Mouse (Mus musculus): ENCODE results near the gene Grcc10. TPM values are rescaled to one million over a fixed set of nuclear protein-coding genes. Genes with fewer than 3 reads are reported as not detected.

The Grcc10 gene
- polyA plus RNA-seq, 1 experiment from 2014 or later = 509 TPM

DNA sequence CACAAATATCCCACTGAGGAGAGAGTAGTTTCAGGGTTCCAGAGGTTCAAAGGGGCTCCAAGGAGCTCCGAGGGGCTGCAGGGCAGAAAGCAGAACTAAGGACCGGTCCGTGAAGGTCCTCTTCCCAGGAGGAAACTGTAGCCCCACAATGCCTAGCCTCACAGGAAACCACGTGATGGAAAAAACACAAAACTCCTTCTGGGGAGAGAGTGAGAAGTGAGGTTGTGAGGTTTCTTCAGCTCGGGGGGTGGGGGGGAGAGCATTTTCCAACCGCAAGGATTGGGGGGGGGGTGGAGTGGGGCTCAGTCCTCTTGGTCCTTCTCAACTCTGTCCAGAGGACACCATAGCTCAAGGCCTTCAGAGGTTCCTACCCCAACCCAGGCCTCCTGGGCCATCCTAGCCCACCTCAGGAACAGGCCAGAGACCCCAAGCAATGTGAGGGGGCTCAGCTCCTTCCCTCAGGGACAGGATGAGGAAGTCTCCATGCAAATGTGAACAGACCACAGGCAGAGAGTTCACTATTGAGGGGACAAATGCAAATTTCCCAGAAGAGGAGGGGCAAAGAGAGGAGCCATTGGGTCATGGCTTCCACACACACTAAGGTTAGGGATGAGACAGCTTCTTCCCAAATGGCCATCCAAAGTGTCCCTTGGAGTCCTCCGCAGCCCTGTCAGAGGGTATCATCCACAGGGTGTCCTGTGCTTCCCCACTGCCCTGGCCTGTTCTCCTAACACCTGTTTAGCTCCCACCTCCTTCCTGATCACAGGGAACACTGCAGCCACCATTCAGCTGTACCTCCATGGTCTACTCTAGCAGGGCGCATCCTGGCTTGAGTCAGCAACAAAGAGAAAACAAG is 11.1 kb downstream of the Grcc10 start:
- H3K4me1 ChIP-seq (replicated peaks; ENCODE audit: control insufficient read depth, insufficient read depth, low read length) = no peaks in the 10 kb centered on the region
- 91% methylated on average over 8 of the region's 8 CpGs for WGBS
- H3K4me2 ChIP-seq (ENCODE audit: low read depth, low read length, severe bottlenecking) = no peak overlapping the region
- no peaks in the 10 kb centered on the region for H3K36me3 ChIP-seq (ENCODE audit: control insufficient read depth, insufficient read depth, low read length)
- H3K27ac ChIP-seq (ENCODE audit: low read depth, low read length) = no peak overlapping the region
- no peak for ATAC-seq (replicated peaks; ENCODE audit: low FRiP score)
- H3K9me3 ChIP-seq (ENCODE audit: control insufficient read depth, low read length) = no peaks in the 10 kb centered on the region
- no peaks in the 10 kb centered on the region for H3K27me3 ChIP-seq (ENCODE audit: control insufficient read depth, insufficient read depth, low read length)
- H3K9ac ChIP-seq (ENCODE audit: low read length) = no peak overlapping the region
- DNase-seq (ENCODE audit: low spot score) = no peak
- H3K4me3 ChIP-seq (ENCODE audit: low read depth, low read length) = no peak overlapping the region

DNA sequence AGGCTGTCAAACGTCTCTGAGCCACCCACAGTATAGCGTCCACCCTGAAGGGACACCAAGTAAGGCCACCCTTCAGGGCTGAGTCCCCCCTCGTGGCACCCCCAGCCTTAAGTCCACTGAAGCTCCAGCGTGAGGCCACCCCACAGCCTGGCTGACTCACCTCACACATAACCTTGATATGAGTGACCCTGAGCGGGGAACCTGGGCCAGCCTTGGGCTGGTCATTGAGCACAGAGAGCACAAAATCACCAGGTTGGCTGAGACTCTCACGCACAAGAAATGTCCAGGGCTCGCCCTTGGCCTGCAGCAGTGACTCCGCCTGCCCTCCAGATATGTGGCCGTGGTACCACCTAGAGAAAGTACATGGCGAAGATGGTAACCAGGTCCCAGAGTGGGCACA is 12.6 kb downstream of the Grcc10 start:
- no peaks in the 10 kb centered on the region for H3K4me1 ChIP-seq (replicated peaks; ENCODE audit: control insufficient read depth, insufficient read depth, low read length)
- H3K9ac ChIP-seq (ENCODE audit: low read length) = no peak overlapping the region
- H3K36me3 ChIP-seq (ENCODE audit: control insufficient read depth, insufficient read depth, low read length) = no peaks in the 10 kb centered on the region
- no peaks in the 10 kb centered on the region for H3K27me3 ChIP-seq (ENCODE audit: control insufficient read depth, insufficient read depth, low read length)
- no peak overlapping the region for H3K4me2 ChIP-seq (ENCODE audit: low read depth, low read length, severe bottlenecking)
- no peaks in the 10 kb centered on the region for H3K9me3 ChIP-seq (ENCODE audit: control insufficient read depth, low read length)
- no peak overlapping the region for H3K4me3 ChIP-seq (ENCODE audit: low read depth, low read length)
- no peak for ATAC-seq (replicated peaks; ENCODE audit: low FRiP score)
- 92% methylated on average over 10 of the region's 10 CpGs for WGBS
- no peak for DNase-seq (ENCODE audit: low spot score)
- no peak overlapping the region for H3K27ac ChIP-seq (ENCODE audit: low read depth, low read length)

GRCm38 (mm10) chr6:124724472-124724871 is 16.7 kb downstream of the Grcc10 start:
- 91% methylated on average over 10 of the region's 10 CpGs for WGBS
- no peak for ATAC-seq (replicated peaks; ENCODE audit: low FRiP score)
- no peak overlapping the region for H3K4me3 ChIP-seq (ENCODE audit: low read depth, low read length)

GRCm38 (mm10) chr6:124723541-124723940 is 17.6 kb downstream of the Grcc10 start:
- no peak overlapping the region for H3K4me3 ChIP-seq (ENCODE audit: low read depth, low read length)
- no peak for DNase-seq (ENCODE audit: low spot score)
- 82% methylated on average over 8 of the region's 8 CpGs for WGBS
- no peaks in the 10 kb centered on the region for H3K27me3 ChIP-seq (ENCODE audit: control insufficient read depth, insufficient read depth, low read length)
- H3K27ac ChIP-seq (ENCODE audit: low read depth, low read length) = no peak overlapping the region
- H3K4me2 ChIP-seq (ENCODE audit: low read depth, low read length, severe bottlenecking) = no peak overlapping the region
- H3K4me1 ChIP-seq (replicated peaks; ENCODE audit: control insufficient read depth, insufficient read depth, low read length) = no peaks in the 10 kb centered on the region
- no peak overlapping the region for H3K9ac ChIP-seq (ENCODE audit: low read length)
- no peaks in the 10 kb centered on the region for H3K36me3 ChIP-seq (ENCODE audit: control insufficient read depth, insufficient read depth, low read length)
- H3K9me3 ChIP-seq (ENCODE audit: control insufficient read depth, low read length) = no peaks in the 10 kb centered on the region
- no peak for ATAC-seq (replicated peaks; ENCODE audit: low FRiP score)

More at GRCm38 (mm10) chr6:124724472-124724871, 16.7 kb downstream of the Grcc10 start:
- DNase-seq (ENCODE audit: low spot score) = no peak
- Histone ChIP-seq H3K9ac (ENCODE audit: low read length) (no peak overlapping the region), H3K4me1 (replicated peaks; ENCODE audit: control insufficient read depth, insufficient read depth, low read length) (no peaks in the 10 kb centered on the region), H3K4me2 (ENCODE audit: low read depth, low read length, severe bottlenecking) (no peak overlapping the region), H3K27me3 (ENCODE audit: control insufficient read depth, insufficient read depth, low read length) (no peaks in the 10 kb centered on the region), H3K9me3 (ENCODE audit: control insufficient read depth, low read length) (no peaks in the 10 kb centered on the region), H3K36me3 (ENCODE audit: control insufficient read depth, insufficient read depth, low read length) (no peaks in the 10 kb centered on the region), H3K27ac (ENCODE audit: low read depth, low read length) (no peak overlapping the region)

- no peak overlapping the region for H3K4me3 ChIP-seq (ENCODE audit: low read depth, low read length)
- no peaks in the 10 kb centered on the region for H3K9me3 ChIP-seq (ENCODE audit: control insufficient read depth, low read length)
- ATAC-seq (replicated peaks; ENCODE audit: low FRiP score) (no peak), DNase-seq (ENCODE audit: low spot score) (no peak)
- no peak overlapping the region for H3K9ac ChIP-seq (ENCODE audit: low read length)
- H3K36me3 ChIP-seq (ENCODE audit: control insufficient read depth, insufficient read depth, low read length) = no peaks in the 10 kb centered on the region
- H3K4me2 ChIP-seq (ENCODE audit: low read depth, low read length, severe bottlenecking) = no peak overlapping the region
- WGBS = 87% methylated on average over 6 of the region's 6 CpGs
- H3K4me1 ChIP-seq (replicated peaks; ENCODE audit: control insufficient read depth, insufficient read depth, low read length) = no peaks in the 10 kb centered on the region
- no peaks in the 10 kb centered on the region for H3K27me3 ChIP-seq (ENCODE audit: control insufficient read depth, insufficient read depth, low read length)
- H3K27ac ChIP-seq (ENCODE audit: low read depth, low read length) = no peak overlapping the region
Observed at GRCm38 (mm10) chr6:124722876-124723473, 18.2 kb downstream of the Grcc10 start.

GRCm38 (mm10) chr6:124720904-124721303 is 20.3 kb downstream of the Grcc10 start:
- H3K4me3 ChIP-seq (ENCODE audit: low read depth, low read length) = no peak overlapping the region
- no peak overlapping the region for H3K4me2 ChIP-seq (ENCODE audit: low read depth, low read length, severe bottlenecking)
- peaks cover 5% of the 10 kb centered on the region; the same call in 1 of the 2 replicates for H3K36me3 ChIP-seq (ENCODE audit: control insufficient read depth, insufficient read depth, low read length)
- no peaks in the 10 kb centered on the region for H3K27me3 ChIP-seq (ENCODE audit: control insufficient read depth, insufficient read depth, low read length)
- DNase-seq (ENCODE audit: low spot score) = no peak
- H3K4me1 ChIP-seq (replicated peaks; ENCODE audit: control insufficient read depth, insufficient read depth, low read length) = no peaks in the 10 kb centered on the region
- H3K9me3 ChIP-seq (ENCODE audit: control insufficient read depth, low read length) = no peaks in the 10 kb centered on the region
- ATAC-seq (replicated peaks; ENCODE audit: low FRiP score) = no peak
- WGBS = 60% methylated on average over 11 of the region's 11 CpGs
- H3K27ac ChIP-seq (ENCODE audit: low read depth, low read length) = no peak overlapping the region
- H3K9ac ChIP-seq (ENCODE audit: low read length) = no peak overlapping the region; the same call in 1 of the 2 replicates

DNA sequence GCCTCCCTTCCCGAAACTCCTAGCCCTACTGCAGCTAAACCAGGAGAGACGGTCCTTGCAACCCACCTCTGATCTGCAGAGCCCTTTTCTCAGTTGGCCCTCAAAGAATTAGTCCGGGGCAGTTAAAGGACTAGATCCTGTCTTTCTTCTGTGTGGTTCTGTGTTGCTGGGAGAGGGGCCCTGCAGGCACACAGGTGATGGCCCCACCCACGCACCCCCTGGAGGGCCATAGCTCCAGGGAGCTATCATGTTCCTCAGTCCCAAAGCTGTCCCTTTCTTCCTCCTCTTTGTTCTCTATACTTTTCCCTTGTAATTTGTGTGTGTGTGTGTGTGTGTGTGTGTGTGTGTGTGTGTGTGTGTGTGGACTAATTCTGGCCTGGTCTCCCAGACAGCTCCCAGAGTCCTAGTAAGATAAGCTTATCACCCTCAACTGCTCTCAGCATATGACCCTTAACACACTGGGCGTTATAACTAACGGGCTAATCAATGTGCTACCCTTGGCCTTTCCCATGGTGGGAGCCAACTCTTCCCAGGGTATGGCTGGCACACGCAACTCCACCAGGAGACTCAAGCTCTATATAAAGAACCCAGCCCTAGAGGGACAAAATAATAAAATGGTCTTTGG is 21.7 kb downstream of the Grcc10 start:
- WGBS = 79% methylated on average over 7 of the region's 7 CpGs
- no peak for ATAC-seq (replicated peaks; ENCODE audit: low FRiP score)
- Histone ChIP-seq H3K27ac (ENCODE audit: low read depth, low read length) (no peak overlapping the region), H3K4me3 (ENCODE audit: low read depth, low read length) (no peak overlapping the region), H3K4me1 (replicated peaks; ENCODE audit: control insufficient read depth, insufficient read depth, low read length) (no peaks in the 10 kb centered on the region), H3K36me3 (ENCODE audit: control insufficient read depth, insufficient read depth, low read length) (peaks cover 5% of the 10 kb centered on the region; the same call in 1 of the 2 replicates), H3K27me3 (ENCODE audit: control insufficient read depth, insufficient read depth, low read length) (no peaks in the 10 kb centered on the region), H3K9me3 (ENCODE audit: control insufficient read depth, low read length) (no peaks in the 10 kb centered on the region), H3K4me2 (ENCODE audit: low read depth, low read length, severe bottlenecking) (no peak overlapping the region), H3K9ac (ENCODE audit: low read length) (no peak overlapping the region)
- DNase-seq (ENCODE audit: low spot score) = no peak

DNA sequence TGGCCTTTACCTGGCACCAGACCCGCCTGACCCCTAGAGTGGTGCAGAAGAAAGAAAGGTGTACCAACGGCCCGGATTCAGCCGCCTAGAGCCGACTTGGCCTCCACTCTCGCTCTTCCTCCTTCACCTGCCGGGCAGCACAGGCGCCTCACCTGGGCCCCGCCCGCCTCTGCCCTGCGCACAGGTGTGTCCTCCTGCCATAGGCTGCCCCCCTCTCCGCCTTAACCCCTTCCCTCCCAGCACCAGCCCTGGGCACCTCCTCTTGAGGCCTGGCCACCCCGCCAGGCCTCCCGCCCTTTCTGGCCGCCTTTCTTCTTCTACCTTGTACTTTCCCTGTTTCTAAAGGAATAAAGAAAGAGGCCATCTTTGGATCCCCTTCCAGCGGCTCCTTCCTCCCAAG is 22.5 kb downstream of the Grcc10 start:
- Histone ChIP-seq H3K27ac (ENCODE audit: low read depth, low read length) (no peak overlapping the region), H3K4me1 (replicated peaks; ENCODE audit: control insufficient read depth, insufficient read depth, low read length) (no peaks in the 10 kb centered on the region; the same call in 1 of the 2 replicates), H3K36me3 (ENCODE audit: control insufficient read depth, insufficient read depth, low read length) (peaks cover 5% of the 10 kb centered on the region; the same call in 1 of the 2 replicates), H3K9ac (ENCODE audit: low read length) (no peak overlapping the region), H3K4me3 (ENCODE audit: low read depth, low read length) (no peak overlapping the region), H3K9me3 (ENCODE audit: control insufficient read depth, low read length) (no peaks in the 10 kb centered on the region), H3K4me2 (ENCODE audit: low read depth, low read length, severe bottlenecking) (no peak overlapping the region), H3K27me3 (ENCODE audit: control insufficient read depth, insufficient read depth, low read length) (no peaks in the 10 kb centered on the region)
- 51% methylated on average over 16 of the region's 16 CpGs for WGBS
- ATAC-seq (replicated peaks; ENCODE audit: low FRiP score) (no peak), DNase-seq (ENCODE audit: low spot score) (no peak)

Measured in forebrain, embryonic 11.5 days (tissue).